Mouse (Mus musculus): ENCODE results near the gene Map3k11. TPM values are rescaled to one million over a fixed set of nuclear protein-coding genes. Genes with fewer than 3 reads are reported as not detected.

Gene Map3k11
- polyA plus RNA-seq, 1 experiment from 2014 or later = 20.0 TPM

- peaks cover 45% of the 10 kb centered on the region for H3K36me3 ChIP-seq (ENCODE audit: control insufficient read depth, insufficient read depth, low read length)
- no peaks in the 10 kb centered on the region for H3K9me3 ChIP-seq (ENCODE audit: control insufficient read depth, low read depth, low read length)
- peak overlapping the region; percentile 22 for H3K4me3 ChIP-seq (ENCODE audit: low read depth, low read length)
- H3K27me3 ChIP-seq (ENCODE audit: control insufficient read depth, insufficient read depth, low read length) = no peaks in the 10 kb centered on the region
- H3K4me1 ChIP-seq (ENCODE audit: control insufficient read depth, insufficient read depth, low read length) = peaks cover 9% of the 10 kb centered on the region
- 65% methylated on average over 6 of the region's 6 CpGs for WGBS
- H3K4me2 ChIP-seq (replicated peaks; ENCODE audit: low read depth, low read length) = peak overlapping the region; percentile 54
- ATAC-seq (ENCODE audit: insufficient number of reproducible peaks, insufficient read depth, low FRiP score, low read depth) = peak; percentile 23; the same call in 1 of the 2 replicates
- peak overlapping the region; percentile 12; the same call in 1 of the 2 replicates for H3K9ac ChIP-seq (replicated peaks; ENCODE audit: low read depth, low read length)
- peak overlapping the region; percentile 86; the same call in 1 of the 2 replicates for H3K27ac ChIP-seq (ENCODE audit: low read length)
Measured at GRCm38 (mm10) chr19:5649298-5649741, 39.2 kb upstream of the Map3k11 start.

DNA sequence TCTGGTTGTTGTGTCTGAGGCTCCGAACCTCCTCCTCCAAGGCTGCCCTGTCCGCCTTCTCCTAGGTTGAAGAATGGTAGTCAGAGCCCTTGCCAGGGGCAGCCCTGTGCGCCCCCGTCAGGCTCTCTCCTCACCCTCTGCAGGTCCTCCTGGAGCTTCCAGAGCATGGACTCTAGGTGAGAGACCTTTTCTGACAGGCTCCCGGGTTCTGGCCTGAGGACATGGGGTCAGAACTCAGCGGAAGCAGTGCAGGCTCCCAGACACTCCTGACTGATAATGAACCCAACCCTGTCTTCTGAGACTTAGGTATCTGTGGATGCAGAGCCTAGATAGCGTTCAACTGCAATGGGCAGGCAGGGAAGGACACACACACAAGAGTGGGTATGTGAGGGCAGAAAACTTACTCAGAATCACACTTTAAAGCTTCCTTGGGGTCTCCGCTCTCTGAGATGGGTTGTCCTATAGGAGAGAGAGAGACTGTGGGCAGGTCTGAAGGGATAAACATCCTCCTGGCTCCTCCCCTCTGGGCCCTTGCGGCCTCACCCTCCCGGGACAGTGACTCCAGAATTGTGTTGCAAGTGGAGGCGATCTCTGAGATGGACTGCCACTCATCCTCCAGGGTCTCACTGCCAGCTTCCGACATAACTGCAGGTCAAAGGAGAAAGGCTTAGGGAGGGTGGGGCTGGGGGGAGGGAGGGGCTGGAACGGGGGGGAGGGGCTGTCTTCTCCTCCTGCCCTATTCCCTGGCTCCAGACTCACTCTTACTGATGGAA lies 36.9 kb upstream of the Map3k11 start:
- Histone ChIP-seq H3K4me2 (replicated peaks; ENCODE audit: low read depth, low read length) (no peak overlapping the region), H3K36me3 (ENCODE audit: control insufficient read depth, insufficient read depth, low read length) (peaks cover 23% of the 10 kb centered on the region), H3K27ac (ENCODE audit: low read length) (no peak overlapping the region), H3K9me3 (ENCODE audit: control insufficient read depth, low read depth, low read length) (no peaks in the 10 kb centered on the region), H3K4me3 (ENCODE audit: low read depth, low read length) (no peak overlapping the region), H3K9ac (replicated peaks; ENCODE audit: low read depth, low read length) (no peak overlapping the region), H3K4me1 (ENCODE audit: control insufficient read depth, insufficient read depth, low read length) (peaks cover 13% of the 10 kb centered on the region), H3K27me3 (ENCODE audit: control insufficient read depth, insufficient read depth, low read length) (no peaks in the 10 kb centered on the region)
- WGBS = 67% methylated on average over 13 of the region's 13 CpGs
- no peak for ATAC-seq (ENCODE audit: insufficient number of reproducible peaks, insufficient read depth, low FRiP score, low read depth)

- Histone ChIP-seq H3K27ac (ENCODE audit: low read length) (no peak overlapping the region), H3K4me3 (ENCODE audit: low read depth, low read length) (no peak overlapping the region), H3K4me2 (replicated peaks; ENCODE audit: low read depth, low read length) (no peak overlapping the region), H3K9ac (replicated peaks; ENCODE audit: low read depth, low read length) (no peak overlapping the region), H3K9me3 (ENCODE audit: control insufficient read depth, low read depth, low read length) (no peaks in the 10 kb centered on the region), H3K4me1 (ENCODE audit: control insufficient read depth, insufficient read depth, low read length) (peaks cover 13% of the 10 kb centered on the region), H3K36me3 (ENCODE audit: control insufficient read depth, insufficient read depth, low read length) (peaks cover 14% of the 10 kb centered on the region; the same call in 1 of the 2 replicates), H3K27me3 (ENCODE audit: control insufficient read depth, insufficient read depth, low read length) (no peaks in the 10 kb centered on the region)
- no peak for ATAC-seq (ENCODE audit: insufficient number of reproducible peaks, insufficient read depth, low FRiP score, low read depth)
- WGBS = 81% methylated on average over 6 of the region's 6 CpGs
Measured at GRCm38 (mm10) chr19:5652570-5652969, 36.0 kb upstream of the Map3k11 start.

- ATAC-seq (ENCODE audit: insufficient number of reproducible peaks, insufficient read depth, low FRiP score, low read depth) = peak; percentile 66
- H3K4me2 ChIP-seq (replicated peaks; ENCODE audit: low read depth, low read length) = peak overlapping the region; percentile 73
- H3K9me3 ChIP-seq (ENCODE audit: control insufficient read depth, low read depth, low read length) = no peaks in the 10 kb centered on the region
- H3K9ac ChIP-seq (replicated peaks; ENCODE audit: low read depth, low read length) = peak overlapping the region; percentile 28; the same call in 1 of the 2 replicates
- H3K27ac ChIP-seq (ENCODE audit: low read length) = no peak overlapping the region
- H3K36me3 ChIP-seq (ENCODE audit: control insufficient read depth, insufficient read depth, low read length) = peaks cover 14% of the 10 kb centered on the region; the same call in 1 of the 2 replicates
- H3K27me3 ChIP-seq (ENCODE audit: control insufficient read depth, insufficient read depth, low read length) = no peaks in the 10 kb centered on the region
- H3K4me3 ChIP-seq (ENCODE audit: low read depth, low read length) = peak overlapping the region; percentile 38
- peaks cover 12% of the 10 kb centered on the region for H3K4me1 ChIP-seq (ENCODE audit: control insufficient read depth, insufficient read depth, low read length)
- WGBS = 12% methylated on average over 62 of the region's 62 CpGs
Measured at GRCm38 (mm10) chr19:5653969-5654719, 34.4 kb upstream of the Map3k11 start.

- Histone ChIP-seq H3K9ac (replicated peaks; ENCODE audit: low read depth, low read length) (no peak overlapping the region), H3K4me1 (ENCODE audit: control insufficient read depth, insufficient read depth, low read length) (peaks cover 9% of the 10 kb centered on the region), H3K27ac (ENCODE audit: low read length) (no peak overlapping the region), H3K36me3 (ENCODE audit: control insufficient read depth, insufficient read depth, low read length) (peaks cover 15% of the 10 kb centered on the region; the same call in 1 of the 2 replicates), H3K9me3 (ENCODE audit: control insufficient read depth, low read depth, low read length) (no peaks in the 10 kb centered on the region), H3K27me3 (ENCODE audit: control insufficient read depth, insufficient read depth, low read length) (no peaks in the 10 kb centered on the region), H3K4me2 (replicated peaks; ENCODE audit: low read depth, low read length) (peak overlapping the region; percentile 73), H3K4me3 (ENCODE audit: low read depth, low read length) (peak overlapping the region; percentile 38)
- ATAC-seq (ENCODE audit: insufficient number of reproducible peaks, insufficient read depth, low FRiP score, low read depth) = no peak
- WGBS = 16% methylated on average over 43 of the region's 43 CpGs
Measured at GRCm38 (mm10) chr19:5654720-5655298, 33.7 kb upstream of the Map3k11 start.

DNA sequence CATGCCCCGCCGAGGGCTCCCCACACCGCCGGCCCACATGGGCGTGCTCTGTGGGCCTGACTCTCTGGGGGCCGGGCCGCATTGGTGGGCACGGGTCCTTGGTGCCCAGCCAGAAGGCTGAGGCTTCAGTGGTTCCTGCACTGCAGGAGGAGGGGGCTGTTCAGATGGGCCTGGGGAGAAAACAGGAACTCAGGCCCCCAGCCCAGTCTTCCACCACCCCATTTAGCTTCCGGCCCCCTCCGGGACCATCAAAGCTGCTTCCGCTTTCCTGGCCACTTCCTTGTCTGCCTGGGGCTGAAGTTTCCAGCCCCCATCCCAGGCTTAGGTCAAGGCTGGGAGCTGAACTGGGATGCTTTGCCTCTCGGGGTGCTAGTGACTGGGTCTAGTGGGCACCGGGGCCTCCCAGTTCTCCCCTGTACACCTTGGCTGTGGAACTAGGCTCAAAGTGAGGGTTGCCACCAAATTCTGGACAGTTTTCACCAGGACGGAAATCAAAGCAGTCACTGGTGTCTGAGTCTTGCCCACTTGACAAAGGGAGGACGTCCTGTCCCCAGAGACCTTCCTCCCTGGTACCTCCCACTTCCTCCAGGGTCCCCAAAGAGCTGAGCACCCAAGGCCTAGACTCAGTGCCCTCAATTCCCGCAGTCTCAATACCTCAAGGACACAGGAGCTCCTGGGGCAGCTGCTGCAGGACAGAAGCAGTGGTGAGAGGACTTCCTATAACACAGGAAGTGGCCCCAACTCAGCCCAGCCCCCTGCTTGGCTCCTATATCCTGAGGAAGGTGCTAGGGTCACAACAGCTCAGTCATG lies 27.4 kb upstream of the Map3k11 start:
- H3K36me3 ChIP-seq (ENCODE audit: control insufficient read depth, insufficient read depth, low read length) = peaks cover 20% of the 10 kb centered on the region
- H3K27ac ChIP-seq (ENCODE audit: low read length) = no peak overlapping the region
- H3K27me3 ChIP-seq (ENCODE audit: control insufficient read depth, insufficient read depth, low read length) = no peaks in the 10 kb centered on the region
- WGBS = 86% methylated on average over 16 of the region's 16 CpGs
- 0 out of 2 replicates have a peak overlapping the region, but pooled peaks have one; percentile 9 for H3K4me3 ChIP-seq (ENCODE audit: low read depth, low read length)
- ATAC-seq (ENCODE audit: insufficient number of reproducible peaks, insufficient read depth, low FRiP score, low read depth) = no peak
- H3K9ac ChIP-seq (replicated peaks; ENCODE audit: low read depth, low read length) = no peak overlapping the region
- peak overlapping the region; percentile 68 for H3K4me2 ChIP-seq (replicated peaks; ENCODE audit: low read depth, low read length)
- H3K9me3 ChIP-seq (ENCODE audit: control insufficient read depth, low read depth, low read length) = no peaks in the 10 kb centered on the region
- H3K4me1 ChIP-seq (ENCODE audit: control insufficient read depth, insufficient read depth, low read length) = peaks cover 22% of the 10 kb centered on the region; the same call in 1 of the 2 replicates

DNA sequence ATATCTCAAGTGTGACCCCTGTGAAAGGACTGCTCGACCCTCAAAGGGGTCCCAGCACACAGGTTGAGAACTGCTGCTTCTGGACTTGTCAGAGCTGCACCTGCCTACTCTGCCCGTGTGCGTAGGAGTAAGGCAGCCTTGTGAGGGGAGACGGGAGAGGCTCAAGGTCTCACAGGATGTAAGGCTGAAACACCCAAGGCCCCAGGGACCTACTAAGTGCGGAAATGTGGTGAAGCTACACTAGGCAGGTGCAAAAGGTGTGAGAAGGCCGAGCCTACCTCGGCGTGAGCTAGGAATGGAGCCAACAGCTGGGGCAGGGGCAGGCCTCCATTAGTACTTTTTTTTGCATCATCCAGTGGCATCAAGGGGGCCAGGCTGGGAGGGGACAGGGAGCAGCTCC lies 26.2 kb upstream of the Map3k11 start:
- WGBS = 74% methylated on average over 8 of the region's 8 CpGs
- no peaks in the 10 kb centered on the region for H3K27me3 ChIP-seq (ENCODE audit: control insufficient read depth, insufficient read depth, low read length)
- peak overlapping the region; percentile 48 for H3K4me3 ChIP-seq (ENCODE audit: low read depth, low read length)
- no peaks in the 10 kb centered on the region for H3K9me3 ChIP-seq (ENCODE audit: control insufficient read depth, low read depth, low read length)
- peak overlapping the region; percentile 68 for H3K4me2 ChIP-seq (replicated peaks; ENCODE audit: low read depth, low read length)
- no peak for ATAC-seq (ENCODE audit: insufficient number of reproducible peaks, insufficient read depth, low FRiP score, low read depth)
- peak overlapping the region; percentile 39; the same call in 1 of the 2 replicates for H3K9ac ChIP-seq (replicated peaks; ENCODE audit: low read depth, low read length)
- peak overlapping the region; percentile 93; the same call in 1 of the 2 replicates for H3K27ac ChIP-seq (ENCODE audit: low read length)
- H3K36me3 ChIP-seq (ENCODE audit: control insufficient read depth, insufficient read depth, low read length) = peaks cover 29% of the 10 kb centered on the region
- H3K4me1 ChIP-seq (ENCODE audit: control insufficient read depth, insufficient read depth, low read length) = peaks cover 22% of the 10 kb centered on the region; the same call in 1 of the 2 replicates
